Mouse (Mus musculus) frontal cortex, postnatal 25 days (tissue): ENCODE results near the gene 1700001C19Rik.
A peak's percentile ranks its signal among the peaks of the same experiment; 100 is the strongest.

Experiments used
- DNase-seq, 2 experiments: peaks; one replicate each; pipeline ENCODE4 v3.0.0; 2022; ENCODE audit warnings: low spot score in 2 of 2

1700001C19Rik gene

DNA sequence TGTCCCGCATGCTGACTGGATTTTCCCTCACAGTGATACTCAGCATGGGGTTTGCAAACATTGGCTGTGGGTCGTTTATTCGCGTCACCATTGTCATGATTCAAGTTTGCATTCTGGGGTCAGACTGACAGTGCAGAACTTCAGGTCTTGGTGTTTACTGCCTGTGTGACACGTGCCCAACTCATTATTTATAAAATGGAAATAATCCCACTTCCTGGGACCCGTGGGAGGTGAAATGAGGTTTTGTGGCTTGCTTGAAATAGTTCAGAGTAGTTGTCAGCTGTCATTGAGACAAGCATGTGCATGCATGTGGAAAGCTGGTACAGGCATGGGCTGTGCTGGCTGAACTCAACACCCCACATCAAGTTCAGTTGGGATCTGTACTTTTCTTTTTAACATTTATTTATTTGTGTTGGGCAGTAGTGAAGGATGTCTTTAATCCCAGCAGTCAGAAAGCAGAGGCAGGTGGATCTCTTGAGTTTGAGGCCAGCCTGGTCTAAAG, 60.3 kb downstream of the 1700001C19Rik start:
- no peak for DNase-seq

GRCm38 (mm10) chr17:47373991-47374390, 63.2 kb downstream of the 1700001C19Rik start:
- DNase-seq, result no peak

DNA sequence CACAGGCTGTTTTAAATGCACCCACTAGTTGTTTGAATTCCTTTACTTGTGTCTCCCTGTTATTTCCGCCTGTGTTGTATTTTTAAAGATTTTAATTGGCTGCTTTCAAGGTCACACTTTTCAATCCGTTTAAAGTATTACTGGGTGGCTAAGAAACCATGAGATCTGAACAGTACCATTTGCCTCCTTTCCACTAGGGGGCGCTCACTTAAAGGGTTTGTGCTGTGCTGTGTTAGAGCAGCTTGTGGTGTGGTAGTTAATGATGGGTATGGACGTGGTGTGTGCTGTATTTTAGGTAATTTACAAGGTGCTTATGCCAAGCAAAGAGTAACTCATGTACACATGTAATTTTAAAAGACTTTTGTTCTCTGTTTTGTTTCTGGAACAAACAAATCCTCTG, 65.7 kb downstream of the 1700001C19Rik start:
- peak in 1 of 2 experiments; percentile 34 for DNase-seq

DNA sequence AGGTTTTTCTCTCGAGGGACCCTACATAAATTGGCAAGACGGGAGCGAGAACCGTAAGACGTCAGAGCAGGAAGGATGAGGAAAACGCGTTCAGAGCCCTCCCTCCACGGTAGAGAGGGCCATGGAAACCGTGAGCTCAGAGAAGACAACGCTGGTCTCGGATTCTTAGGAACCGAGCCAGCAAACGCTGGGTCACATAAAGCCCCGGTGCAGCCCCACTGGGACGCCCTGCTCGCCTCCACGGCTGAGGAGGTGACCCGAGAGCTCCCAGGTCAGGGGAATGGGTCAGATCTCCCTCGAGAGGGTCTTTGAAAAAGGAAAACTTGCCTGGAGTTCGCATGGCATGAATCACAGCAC, 68.1 kb downstream of the 1700001C19Rik start:
- DNase-seq, result no peak

GRCm38 (mm10) chr17:47368401-47369086, 68.6 kb downstream of the 1700001C19Rik start, which contains the start of gene Mrps10:
TSS of gene Mrps10 (plus strand) at chr17:47368887.
- peak; percentile 60 to 74 for DNase-seq
